Mouse (Mus musculus) forebrain, embryonic 10.5 days (tissue): ENCODE measurements around the gene Wwp2. TPM values are rescaled to one million over a fixed set of nuclear protein-coding genes. Genes with fewer than 3 reads are reported as not detected.

Experiments
- DNase-seq: peaks from one replicate; pipeline ENCODE4 v3.0.0-alpha.2; 2017; ENCODE audit warnings: low spot score; ENCODE audit errors: extremely low spot score
- H3K27ac ChIP-seq: fragments of 300-500 bp; sonication (generic); 2 replicates; pipeline ENCODE4 v1.5.1; 2016; ENCODE audit warnings: mild to moderate bottlenecking
- H3K27me3 ChIP-seq: fragments of 300-500 bp; sonication (generic); 2 replicates; pipeline ENCODE4 v1.6.1; 2016; ENCODE audit warnings: mild to moderate bottlenecking; ENCODE audit not compliant: poor library complexity, severe bottlenecking
- H3K36me3 ChIP-seq: fragments of 300-500 bp; sonication (generic); replicated peaks from 2 replicates; pipeline ENCODE4 v1.6.1; 2016; ENCODE audit warnings: mild to moderate bottlenecking, moderate library complexity
- H3K4me1 ChIP-seq: fragments of 300-500 bp; sonication (generic); 2 replicates; pipeline ENCODE4 v1.6.1; 2016
- H3K4me3 ChIP-seq: fragments of 300-500 bp; sonication (generic); 2 replicates; pipeline ENCODE4 v1.5.1; 2016; ENCODE audit warnings: mild to moderate bottlenecking, moderate library complexity
- H3K9me3 ChIP-seq: fragments of 300-500 bp; sonication (generic); 2 replicates; pipeline ENCODE4 v1.6.1; 2016; ENCODE audit warnings: mild to moderate bottlenecking, moderate library complexity
- WGBS: fragments of 180-500 bp; shearing (Covaris S2); methylation state at CpG from one replicate; pipeline ENCODE4 v1.1.7; 2016; 5-methylcytosine and 5-hydroxymethylcytosine counted together
- polyA plus RNA-seq: library from polyadenylated mRNA; unstranded; fragments of >200 nt; fragmentation: Nextera tagmentation; extraction: Ambion mirVana; gene quantifications from 2 replicates; pipeline ENCODE4 v1.2.1, GENCODE M21; 2016

The Wwp2 gene
- polyA plus RNA-seq, 1 experiment from 2014 or later, result 57.9 TPM

GRCm38 (mm10) chr8:107504239-107504985 is 68.2 kb downstream of the Wwp2 start:
- Histone ChIP-seq H3K27me3 (no peaks in the 10 kb centered on the region), H3K4me1 (peaks cover 25% of the 10 kb centered on the region), H3K9me3 (no peaks in the 10 kb centered on the region), H3K27ac (peak overlapping the region; percentile 48), H3K4me3 (no peak overlapping the region), H3K36me3 (peaks cover 23% of the 10 kb centered on the region)
- 89% methylated on average over 13 of the region's 13 CpGs for WGBS
- no peak for DNase-seq

- peaks cover 25% of the 10 kb centered on the region for H3K36me3 ChIP-seq
- H3K4me3 ChIP-seq, result no peak overlapping the region
- no peaks in the 10 kb centered on the region for H3K9me3 ChIP-seq
- H3K4me1 ChIP-seq, result peaks cover 25% of the 10 kb centered on the region
- 0 out of 2 replicates have a peak overlapping the region, but pooled peaks have one; percentile 48 for H3K27ac ChIP-seq
- 92% methylated on average over 4 of the region's 4 CpGs for WGBS
- DNase-seq, result no peak
- H3K27me3 ChIP-seq, result no peaks in the 10 kb centered on the region
Observed at GRCm38 (mm10) chr8:107505271-107505670, 69.1 kb downstream of the Wwp2 start.

- no peak overlapping the region for H3K27ac ChIP-seq
- H3K4me1 ChIP-seq, result peaks cover 25% of the 10 kb centered on the region
- H3K4me3 ChIP-seq, result no peak overlapping the region
- H3K27me3 ChIP-seq, result no peaks in the 10 kb centered on the region
- peaks cover 25% of the 10 kb centered on the region for H3K36me3 ChIP-seq
- H3K9me3 ChIP-seq, result no peaks in the 10 kb centered on the region
- WGBS, result 97% methylated on average over 1 of the region's 1 CpGs
- no peak for DNase-seq
Observed at GRCm38 (mm10) chr8:107507019-107507418, 70.9 kb downstream of the Wwp2 start.

- no peak for DNase-seq
- H3K27ac ChIP-seq, result no peak overlapping the region
- H3K4me3 ChIP-seq, result no peak overlapping the region
- H3K36me3 ChIP-seq, result peaks cover 30% of the 10 kb centered on the region
- WGBS, result 90% methylated on average over 5 of the region's 5 CpGs
- H3K9me3 ChIP-seq, result no peaks in the 10 kb centered on the region
- H3K4me1 ChIP-seq, result peaks cover 1% of the 10 kb centered on the region; the same call in 1 of the 2 replicates
- H3K27me3 ChIP-seq, result no peaks in the 10 kb centered on the region
Observed at GRCm38 (mm10) chr8:107510204-107510603, 74.0 kb downstream of the Wwp2 start.

- H3K4me3 ChIP-seq, result no peak overlapping the region
- H3K27ac ChIP-seq, result no peak overlapping the region
- no peaks in the 10 kb centered on the region for H3K9me3 ChIP-seq
- peaks cover 30% of the 10 kb centered on the region for H3K36me3 ChIP-seq
- WGBS, result 86% methylated on average over 3 of the region's 3 CpGs
- no peaks in the 10 kb centered on the region for H3K4me1 ChIP-seq
- H3K27me3 ChIP-seq, result no peaks in the 10 kb centered on the region
- DNase-seq, result no peak
Observed at GRCm38 (mm10) chr8:107510766-107511165, 74.6 kb downstream of the Wwp2 start.

DNA sequence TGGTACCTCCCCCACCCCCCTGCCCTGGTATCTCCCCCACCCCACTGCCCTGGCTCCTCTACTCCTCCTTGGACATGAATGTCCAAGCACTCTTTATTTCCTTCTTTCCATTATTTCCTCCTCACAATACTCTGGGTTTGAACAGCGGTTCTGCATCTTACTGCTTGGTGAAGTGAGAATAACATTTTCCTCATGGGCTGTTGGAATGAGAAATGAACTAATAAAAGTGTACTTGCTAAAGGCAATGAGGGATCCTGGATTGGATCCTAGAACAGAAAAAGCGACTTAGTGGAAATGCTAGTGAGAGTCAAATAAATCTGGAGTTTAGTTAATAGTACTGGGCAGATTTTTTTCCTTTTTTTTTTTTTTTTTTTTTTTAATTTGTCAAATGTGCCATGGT is 77.1 kb downstream of the Wwp2 start:
- no peak for DNase-seq
- 92% methylated on average over 2 of the region's 2 CpGs for WGBS
- Histone ChIP-seq H3K27ac (no peak overlapping the region), H3K36me3 (peaks cover 17% of the 10 kb centered on the region), H3K9me3 (no peaks in the 10 kb centered on the region), H3K4me1 (no peaks in the 10 kb centered on the region), H3K27me3 (no peaks in the 10 kb centered on the region), H3K4me3 (no peak overlapping the region)

DNA sequence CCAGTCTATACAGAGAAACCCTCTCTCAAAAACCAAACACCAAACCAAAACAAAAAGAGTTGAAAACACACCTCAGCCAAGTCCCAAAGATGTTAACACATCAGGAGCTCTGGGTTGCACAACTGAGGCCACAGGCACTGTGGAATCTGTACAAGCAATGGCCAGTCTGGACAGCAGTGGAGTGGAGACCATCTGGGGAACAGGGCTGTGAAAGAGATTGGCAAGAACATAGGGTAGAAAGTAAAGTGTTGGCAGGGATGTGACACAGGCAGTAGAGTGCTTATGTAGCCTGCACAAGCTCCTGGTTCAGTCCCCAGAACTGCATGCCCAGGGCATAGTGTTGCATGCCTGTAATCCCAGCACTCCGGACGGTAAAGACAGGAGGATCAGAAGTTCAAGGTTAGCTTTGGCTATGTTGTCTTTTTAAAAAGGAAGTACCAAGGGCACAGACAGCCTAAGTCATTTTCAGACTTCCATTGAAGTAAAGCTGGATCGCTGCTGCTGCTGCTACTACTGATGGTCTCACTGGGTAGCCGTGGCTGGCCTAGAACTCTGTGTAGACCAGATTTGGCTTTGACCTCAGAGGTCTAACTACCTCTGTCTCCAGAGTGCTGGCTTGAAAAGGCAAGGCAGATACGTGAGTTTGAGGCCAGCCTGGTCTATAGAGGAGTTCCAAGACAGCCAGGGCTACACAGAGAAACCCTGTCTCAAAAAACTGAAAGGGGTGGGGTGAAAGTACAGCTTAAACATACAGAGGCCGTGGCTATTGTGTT is 79.0 kb downstream of the Wwp2 start:
- no peak for DNase-seq
- Histone ChIP-seq H3K4me3 (no peak overlapping the region), H3K36me3 (peaks cover 23% of the 10 kb centered on the region), H3K9me3 (no peaks in the 10 kb centered on the region), H3K27me3 (no peaks in the 10 kb centered on the region), H3K4me1 (0 out of 2 replicates have a peak, but pooled peaks cover 6% of the 10 kb centered on the region), H3K27ac (no peak overlapping the region)
- 92% methylated on average over 6 of the region's 6 CpGs for WGBS

DNA sequence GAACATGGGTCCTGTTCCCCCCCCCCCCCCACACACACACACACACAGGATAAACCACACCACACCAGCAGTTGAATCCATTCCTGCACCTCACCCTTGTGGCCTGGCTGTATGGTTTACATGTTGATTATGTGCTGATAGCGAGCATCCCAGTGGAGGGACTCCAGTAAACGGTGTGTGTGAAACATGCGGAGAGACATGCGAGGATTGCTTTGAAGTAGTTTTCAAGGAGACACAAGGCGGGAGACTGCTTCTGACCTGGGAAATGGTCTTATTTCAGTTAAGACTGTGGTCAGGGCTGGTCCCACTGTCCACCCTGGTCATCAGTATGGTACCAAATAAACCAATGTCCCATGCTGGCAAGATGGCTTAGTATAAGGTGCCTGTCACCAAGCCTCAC is 82.6 kb downstream of the Wwp2 start:
- H3K4me1 ChIP-seq, result 0 out of 2 replicates have a peak, but pooled peaks cover 6% of the 10 kb centered on the region
- peaks cover 23% of the 10 kb centered on the region for H3K36me3 ChIP-seq
- H3K27me3 ChIP-seq, result no peaks in the 10 kb centered on the region
- H3K4me3 ChIP-seq, result no peak overlapping the region
- H3K27ac ChIP-seq, result no peak overlapping the region
- no peak for DNase-seq
- H3K9me3 ChIP-seq, result no peaks in the 10 kb centered on the region
- 94% methylated on average over 5 of the region's 5 CpGs for WGBS

GRCm38 (mm10) chr8:107519860-107520259 is 83.7 kb downstream of the Wwp2 start:
- no peaks in the 10 kb centered on the region for H3K9me3 ChIP-seq
- 0 out of 2 replicates have a peak, but pooled peaks cover 6% of the 10 kb centered on the region for H3K4me1 ChIP-seq
- 41% methylated on average over 4 of the region's 4 CpGs for WGBS
- peaks cover 21% of the 10 kb centered on the region for H3K36me3 ChIP-seq
- no peak overlapping the region for H3K4me3 ChIP-seq
- no peak for DNase-seq
- no peaks in the 10 kb centered on the region for H3K27me3 ChIP-seq
- no peak overlapping the region for H3K27ac ChIP-seq

DNA sequence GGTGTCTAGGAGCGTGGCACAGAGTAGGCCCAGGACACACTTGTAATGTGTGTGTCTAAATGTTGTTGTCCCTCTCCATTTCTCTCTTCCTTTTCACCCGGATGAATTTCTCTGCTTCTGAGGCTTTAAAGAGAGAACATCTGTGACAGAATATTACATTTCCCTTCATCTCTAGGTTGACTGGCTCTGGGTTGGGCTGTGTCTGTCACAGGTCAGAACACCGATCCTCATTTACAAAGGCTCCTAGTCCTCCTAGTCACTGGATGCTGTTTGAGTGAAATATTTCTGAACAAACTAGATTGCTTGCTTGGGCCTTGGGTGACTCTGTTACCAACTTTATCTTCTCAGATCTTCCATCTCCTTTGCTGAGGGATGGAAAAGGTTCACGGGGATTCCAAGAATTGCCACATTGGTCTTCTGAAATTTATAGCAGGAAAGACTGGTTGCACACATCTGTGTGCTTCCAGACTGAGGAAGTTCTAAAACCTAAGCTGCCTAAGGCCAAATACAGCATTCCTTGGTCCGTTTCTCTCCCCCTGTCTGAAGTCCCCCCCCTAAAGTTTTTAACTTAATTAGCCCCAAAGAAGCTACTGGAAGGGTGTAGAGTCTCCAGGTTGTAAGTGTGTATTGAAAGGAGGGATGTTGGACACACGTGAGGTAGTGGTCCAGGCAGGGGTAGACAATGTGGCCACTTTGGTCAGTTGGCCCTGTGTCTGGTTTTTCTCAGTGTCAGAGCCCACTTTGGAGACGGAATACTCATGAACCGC is 85.8 kb downstream of the Wwp2 start:
- Histone ChIP-seq H3K36me3 (peaks cover 18% of the 10 kb centered on the region), H3K4me3 (no peak overlapping the region), H3K4me1 (0 out of 2 replicates have a peak, but pooled peaks cover 6% of the 10 kb centered on the region), H3K9me3 (no peaks in the 10 kb centered on the region), H3K27me3 (no peaks in the 10 kb centered on the region), H3K27ac (no peak overlapping the region)
- WGBS, result 87% methylated on average over 8 of the region's 8 CpGs
- no peak for DNase-seq

DNA sequence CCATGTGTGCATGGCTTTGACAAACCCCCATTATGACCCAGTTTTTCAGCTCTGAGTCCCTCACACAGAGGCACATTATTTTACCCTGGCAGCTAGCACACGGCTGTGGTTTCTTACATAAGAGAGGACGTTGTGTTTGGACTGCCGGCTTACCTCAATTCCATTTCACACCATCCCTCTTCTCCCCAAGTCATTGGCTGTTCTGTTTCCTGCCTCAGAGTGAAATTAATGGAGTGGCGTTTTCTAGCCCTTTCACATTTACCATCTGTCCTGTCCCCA is 86.3 kb downstream of the Wwp2 start:
- no peak for DNase-seq
- Histone ChIP-seq H3K36me3 (peaks cover 17% of the 10 kb centered on the region), H3K27me3 (no peaks in the 10 kb centered on the region), H3K4me1 (0 out of 2 replicates have a peak, but pooled peaks cover 6% of the 10 kb centered on the region), H3K9me3 (no peaks in the 10 kb centered on the region), H3K4me3 (no peak overlapping the region), H3K27ac (no peak overlapping the region)
- 80% methylated on average over 4 of the region's 4 CpGs for WGBS

DNA sequence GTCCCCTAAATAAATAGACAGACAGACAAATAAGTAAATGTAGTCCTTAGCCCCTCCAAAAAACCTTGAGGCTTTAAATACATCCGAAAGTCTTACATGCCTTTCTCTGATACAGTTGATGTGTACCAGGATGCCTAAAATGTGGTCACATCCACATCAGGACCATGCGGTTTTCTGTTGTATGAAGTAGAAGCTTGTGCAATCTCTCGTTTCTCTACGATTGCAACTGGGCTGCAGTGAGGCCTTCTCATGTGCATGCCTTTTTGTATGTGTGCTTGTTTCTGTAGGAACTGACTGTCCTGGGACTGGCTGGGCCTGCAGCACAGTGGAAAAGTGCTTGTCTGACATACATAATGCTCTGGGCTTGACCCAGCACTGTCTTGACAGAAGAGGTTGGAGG is 88.4 kb downstream of the Wwp2 start:
- Histone ChIP-seq H3K9me3 (no peaks in the 10 kb centered on the region), H3K27me3 (no peaks in the 10 kb centered on the region), H3K4me3 (no peak overlapping the region), H3K27ac (no peak overlapping the region), H3K36me3 (no peaks in the 10 kb centered on the region), H3K4me1 (peaks cover 11% of the 10 kb centered on the region; the same call in 1 of the 2 replicates)
- no peak for DNase-seq
- 93% methylated on average over 4 of the region's 4 CpGs for WGBS
